Mouse (Mus musculus) liver, embryonic 14.5 days (tissue): ENCODE measurements around the gene Acer3. TPM values are rescaled to one million over a fixed set of nuclear protein-coding genes. Genes with fewer than 3 reads are reported as not detected.

ENCODE experiments used
- ATAC-seq: fragments of 200-750 bp; cut with Nextera tagmentation; 2 replicates; pipeline ENCODE4 v1.8.0; 2017; ENCODE audit warnings: moderate number of reproducible peaks, mild to moderate bottlenecking, moderate library complexity; ENCODE audit not compliant: insufficient read depth
- DNase-seq, 3 experiments: peaks; one replicate each; pipeline ENCODE4 v3.0.0-alpha.2; 2012 to 2013; ENCODE audit warnings: low read depth in 3 of 3, low spot score in 3 of 3
- H3K27ac ChIP-seq: fragments of 300-500 bp; sonication (generic); 2 replicates; pipeline ENCODE4 v1.5.1; 2014; ENCODE audit warnings: moderate library complexity, mild to moderate bottlenecking, control low read depth, inconsistent platforms
- H3K27me3 ChIP-seq: fragments of 300-500 bp; sonication (generic); 2 replicates; pipeline ENCODE4 v1.6.1; 2014; ENCODE audit warnings: mild to moderate bottlenecking, low read length, moderate library complexity; ENCODE audit not compliant: control insufficient read depth, insufficient read depth
- H3K36me3 ChIP-seq: fragments of 300-500 bp; sonication (generic); replicated peaks from 2 replicates; pipeline ENCODE4 v1.6.1; 2014; ENCODE audit warnings: low read depth; ENCODE audit not compliant: control insufficient read depth, insufficient read depth
- H3K4me1 ChIP-seq, 2 experiments: fragments of 200-500 bp in 1 of 2; fragments of 300-500 bp in 1 of 2; sonication (generic) in 1 of 2; replicated peaks; 2 replicates each; pipeline ENCODE4 v1.6.1; 2012 to 2014; ENCODE audit warnings: antibody characterized with exemption in 1 of 2, inconsistent platforms in 1 of 2, low read length in 1 of 2; ENCODE audit not compliant: control insufficient read depth in 2 of 2, insufficient read depth in 2 of 2
- H3K4me2 ChIP-seq: fragments of 300-500 bp; sonication (generic); 2 replicates; pipeline ENCODE4 v1.6.1; 2014; ENCODE audit warnings: low read depth, mild to moderate bottlenecking, control low read depth, moderate library complexity
- H3K4me3 ChIP-seq, 2 experiments: fragments of 200-500 bp in 1 of 2; fragments of 300-500 bp in 1 of 2; sonication (generic) in 1 of 2; 2 replicates each; pipeline ENCODE4 v1.5.1; 2012 to 2014; ENCODE audit warnings: low read depth in 2 of 2, low read length in 2 of 2, mild to moderate bottlenecking in 2 of 2, control low read depth in 1 of 2, inconsistent platforms in 1 of 2, moderate library complexity in 1 of 2; ENCODE audit not compliant: insufficient read depth in 1 of 2
- H3K9ac ChIP-seq: fragments of 300-500 bp; sonication (generic); replicated peaks from 2 replicates; pipeline ENCODE4 v1.6.1; 2014; ENCODE audit warnings: mild to moderate bottlenecking, control low read depth, moderate library complexity
- H3K9me3 ChIP-seq: fragments of 300-500 bp; sonication (generic); 2 replicates; pipeline ENCODE4 v1.6.1; 2016; ENCODE audit warnings: low read length, mixed read lengths; ENCODE audit not compliant: control insufficient read depth
- CTCF ChIP-seq: IDR thresholded peaks from 2 replicates; pipeline ENCODE4 v1.5.1; 2016; ENCODE audit warnings: antibody characterized with exemption, low read depth, control low read depth
- EP300 ChIP-seq: IDR thresholded peaks from 2 replicates; pipeline ENCODE4 v1.6.1; 2016; ENCODE audit warnings: antibody characterized with exemption, low read depth
- WGBS: fragments of 180-500 bp; shearing (Covaris S2); extraction: QIAGEN DNeasy Blood & Tissue Kit; methylation state at CpG from one replicate; pipeline ENCODE4 v1.1.7; 2014; ENCODE audit not compliant: insufficient replicate concordance; 5-methylcytosine and 5-hydroxymethylcytosine counted together
- polyA plus RNA-seq, 2 experiments: library from polyadenylated mRNA; depleted of rRNA in 1 of 2; stranded (reverse) in 1 of 2; unstranded in 1 of 2; fragments of >200 nt; fragmentation: Nextera tagmentation in 1 of 2; extraction: Ambion mirVana in 1 of 2; gene quantifications; 2 replicates each; pipeline versions ENCODE4 v1.2.1 to v1.2.3; 2012 to 2014

Gene Acer3
- polyA plus RNA-seq, 2 experiments = 13.8 to 24.0 TPM

DNA sequence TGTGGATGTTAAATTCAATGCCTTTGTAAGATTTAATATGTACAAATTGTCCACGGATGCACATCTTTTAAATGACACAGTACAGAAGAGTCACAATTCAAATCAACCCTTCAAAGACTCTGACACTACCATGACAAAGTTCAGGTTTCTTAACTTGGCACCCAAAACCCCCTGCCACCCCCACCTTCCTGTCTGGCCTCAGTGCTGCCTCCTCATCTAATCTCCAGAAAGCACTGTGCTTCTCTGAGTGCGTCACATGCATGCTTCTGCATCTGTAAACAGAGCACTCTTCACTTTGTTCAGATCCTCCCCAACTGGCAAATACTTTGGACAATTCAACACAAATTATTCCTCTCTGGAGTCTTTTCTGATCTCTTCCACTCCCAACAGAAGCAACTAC lies 68.5 kb downstream of the Acer3 start:
- no peaks in the 10 kb centered on the region for H3K36me3 ChIP-seq
- ATAC-seq (no peak), DNase-seq (no peak)
- H3K27ac ChIP-seq = no peak overlapping the region
- no peak overlapping the region for H3K4me3 ChIP-seq
- no peak overlapping the region for H3K4me2 ChIP-seq
- H3K9ac ChIP-seq = no peak overlapping the region
- H3K27me3 ChIP-seq = no peaks in the 10 kb centered on the region
- TF ChIP-seq EP300 = no peak
- TF ChIP-seq CTCF = no peak
- no peaks in the 10 kb centered on the region for H3K9me3 ChIP-seq
- no peaks in the 10 kb centered on the region for H3K4me1 ChIP-seq
- 87% methylated on average over 2 of the region's 2 CpGs for whole genome bisulfite sequencing

DNA sequence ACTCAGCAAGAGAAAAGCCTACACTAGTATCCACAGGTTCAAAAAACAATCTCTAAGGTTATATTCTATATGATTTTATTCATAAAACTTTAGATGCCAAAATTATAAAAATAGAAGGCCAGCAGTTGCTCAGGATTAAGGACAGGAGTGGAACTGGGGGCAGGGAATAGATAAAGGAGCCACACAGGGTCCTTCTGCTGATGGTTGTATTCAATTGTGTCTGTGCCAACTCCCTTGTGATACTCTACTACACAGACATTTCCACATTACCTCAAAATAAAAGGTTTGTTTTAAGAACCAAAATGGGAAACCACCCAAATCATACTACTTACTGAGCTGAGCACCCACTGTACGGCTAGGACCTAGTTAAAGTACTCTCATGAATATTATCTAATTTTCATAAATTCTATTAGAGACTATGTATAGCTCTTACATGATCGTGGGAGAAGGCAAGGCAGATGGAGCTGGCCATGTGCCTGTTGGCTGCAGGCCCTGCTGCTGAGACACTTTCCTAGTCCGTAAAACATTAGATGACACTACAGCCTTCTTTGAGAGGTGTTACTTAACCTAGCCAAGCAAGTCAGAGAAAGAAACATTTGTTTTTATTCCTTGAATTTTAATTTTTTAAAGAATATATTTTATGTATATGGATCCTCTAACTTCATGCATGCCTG lies 84.2 kb downstream of the Acer3 start:
- ATAC-seq = no peak
- 81% methylated on average over 3 of the region's 3 CpGs for WGBS

DNA sequence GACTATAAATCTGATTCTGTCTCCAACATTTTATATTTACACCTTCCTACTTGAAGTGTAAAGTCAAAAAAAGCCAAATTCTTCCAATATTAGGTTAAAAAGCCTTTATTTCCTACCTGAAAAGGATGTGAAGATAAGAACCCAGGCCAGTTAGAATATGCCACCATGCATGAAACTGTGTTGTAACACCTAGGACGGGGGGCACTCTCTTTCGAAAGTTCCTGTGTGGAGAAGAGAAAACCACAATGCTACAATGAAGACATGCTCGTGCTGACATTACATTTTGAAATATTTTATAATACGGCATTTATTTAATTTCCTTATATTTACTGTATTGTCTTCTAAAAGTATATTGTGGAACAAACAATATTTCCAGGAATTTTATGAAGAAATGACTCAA lies 97.2 kb downstream of the Acer3 start:
- H3K9me3 ChIP-seq = no peaks in the 10 kb centered on the region
- 67% methylated on average over 4 of the region's 4 CpGs for WGBS
- no peaks in the 10 kb centered on the region for H3K36me3 ChIP-seq
- no peak overlapping the region for H3K27ac ChIP-seq
- no peak overlapping the region for H3K9ac ChIP-seq
- no peaks in the 10 kb centered on the region for H3K4me1 ChIP-seq
- H3K4me2 ChIP-seq = no peak overlapping the region
- DNase-seq (no peak), ATAC-seq (no peak)
- H3K4me3 ChIP-seq = no peak overlapping the region
- TF ChIP-seq EP300 (no peak), CTCF (no peak)
- H3K27me3 ChIP-seq = no peaks in the 10 kb centered on the region

More for the DNA sequence above, 84.2 kb downstream of the Acer3 start:
- Histone ChIP-seq H3K4me1 (no peaks in the 10 kb centered on the region), H3K27ac (no peak overlapping the region), H3K27me3 (no peaks in the 10 kb centered on the region), H3K4me3 (no peak overlapping the region), H3K4me2 (no peak overlapping the region), H3K36me3 (no peaks in the 10 kb centered on the region), H3K9me3 (no peaks in the 10 kb centered on the region), H3K9ac (no peak overlapping the region)
- DNase-seq = no peak
- no peak for TF ChIP-seq EP300
- no peak for TF ChIP-seq CTCF

DNA sequence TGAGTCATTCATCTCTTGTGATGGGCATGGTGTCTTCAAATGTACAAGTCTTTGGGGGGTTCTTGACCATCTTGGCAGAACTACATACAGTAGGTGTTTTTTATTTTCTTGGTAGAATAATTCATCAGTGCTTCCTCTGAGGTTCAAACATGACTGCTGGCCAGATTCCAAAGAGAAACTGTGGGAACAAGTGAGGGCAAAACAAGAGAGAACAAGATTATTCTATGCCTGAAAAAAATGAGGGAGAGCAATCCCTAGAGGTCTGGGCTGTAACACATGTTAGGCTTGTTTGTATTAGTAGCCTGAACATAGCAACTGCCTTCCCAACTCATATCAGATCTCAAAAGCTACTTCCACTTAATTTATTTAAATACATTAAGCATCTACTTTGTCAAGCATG lies 104.3 kb downstream of the Acer3 start:
- DNase-seq = no peak
- no peak for ATAC-seq
- Histone ChIP-seq H3K4me1 (no peaks in the 10 kb centered on the region), H3K36me3 (peaks cover 2% of the 10 kb centered on the region), H3K4me3 (no peak overlapping the region), H3K27me3 (no peaks in the 10 kb centered on the region), H3K9me3 (no peaks in the 10 kb centered on the region), H3K4me2 (no peak overlapping the region), H3K9ac (no peak overlapping the region), H3K27ac (no peak overlapping the region)
- TF ChIP-seq CTCF (no peak), EP300 (no peak)

DNA sequence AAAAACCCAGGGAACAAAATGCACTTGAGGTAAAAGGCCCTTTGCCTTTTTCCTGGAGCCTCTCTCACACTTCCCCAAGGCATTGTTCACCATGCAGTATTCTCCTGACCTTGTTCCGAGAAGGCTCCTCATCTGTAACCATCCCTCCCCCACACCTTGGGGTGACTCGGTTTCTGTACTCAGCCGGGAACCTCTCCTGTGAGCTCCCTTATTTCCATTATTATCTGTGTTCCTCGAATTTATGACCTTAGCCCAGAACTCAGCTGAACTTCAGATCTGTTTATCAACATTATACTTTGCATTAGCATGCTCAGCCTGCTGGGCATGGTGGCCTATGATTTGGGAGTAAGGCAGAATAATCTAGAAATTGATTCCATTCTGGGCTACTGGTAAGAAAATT lies 118.1 kb downstream of the Acer3 start:
- TF ChIP-seq EP300 (no peak), CTCF (no peak)
- 61% methylated on average over 4 of the region's 4 CpGs for WGBS
- H3K4me1 ChIP-seq = no peaks in the 10 kb centered on the region
- H3K36me3 ChIP-seq = no peaks in the 10 kb centered on the region
- no peak overlapping the region for H3K9ac ChIP-seq
- H3K4me2 ChIP-seq = no peak overlapping the region
- no peak for DNase-seq
- no peak overlapping the region for H3K4me3 ChIP-seq
- H3K27ac ChIP-seq = no peak overlapping the region
- ATAC-seq = no peak
- H3K9me3 ChIP-seq = no peaks in the 10 kb centered on the region
- no peaks in the 10 kb centered on the region for H3K27me3 ChIP-seq
